Mouse (Mus musculus): ENCODE results near the gene Dcaf1.

DNA sequence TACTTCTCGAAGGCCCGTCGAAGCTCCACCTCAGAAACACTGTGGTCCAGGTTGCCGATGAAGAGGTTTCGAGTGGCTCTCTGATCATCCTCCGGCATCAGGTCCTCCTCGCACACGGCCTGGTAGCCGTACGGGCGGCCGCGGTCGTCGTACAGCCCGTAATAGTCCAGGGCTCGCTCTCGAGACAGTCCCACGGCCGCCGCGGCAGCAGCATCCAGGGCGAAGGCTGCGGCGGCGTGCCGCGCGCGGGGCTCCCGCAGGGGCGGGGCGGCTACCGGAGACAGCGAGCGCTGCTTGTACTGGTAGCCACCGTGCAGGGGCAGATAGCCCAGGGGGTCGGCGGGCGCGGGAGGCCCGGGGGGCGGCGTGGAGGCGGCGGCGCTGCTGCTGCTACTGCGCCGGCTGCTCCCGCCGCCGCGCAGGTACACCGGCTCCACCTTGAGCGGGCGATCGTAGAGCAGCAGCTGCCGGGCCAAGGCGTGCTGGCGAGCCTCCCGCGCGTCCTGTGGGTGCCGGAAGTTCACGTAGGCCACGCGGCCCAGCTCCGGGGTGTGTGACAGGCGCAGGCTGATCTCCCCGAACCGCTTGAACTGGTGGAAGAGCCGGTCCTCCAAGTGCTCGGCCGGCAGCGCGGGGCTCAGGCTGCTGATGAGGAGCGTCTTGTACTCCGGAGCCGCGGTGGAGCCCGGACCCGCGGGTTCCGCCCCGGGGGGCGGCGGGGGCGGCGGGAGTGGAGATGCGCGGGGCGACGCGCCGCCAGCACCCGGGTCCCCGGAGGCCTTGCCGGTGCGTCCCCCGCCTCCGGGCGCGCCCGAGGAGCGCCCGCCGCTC, 64.4 kb downstream of the Dcaf1 start:
- no peak for TF ChIP-seq CTCF (IDR thresholded peaks at IDR 0.05; ENCODE audit: borderline replicate concordance, insufficient read depth, low read depth, low read length)
- TF ChIP-seq POLR2A (IDR thresholded peaks at IDR 0.05; ENCODE audit: borderline replicate concordance, insufficient read depth, low read length): no peak

Measured in cerebellum, adult 2 months (tissue).